ENCODE assay signal across 23 mouse cellular contexts in the genomic region with DNA sequence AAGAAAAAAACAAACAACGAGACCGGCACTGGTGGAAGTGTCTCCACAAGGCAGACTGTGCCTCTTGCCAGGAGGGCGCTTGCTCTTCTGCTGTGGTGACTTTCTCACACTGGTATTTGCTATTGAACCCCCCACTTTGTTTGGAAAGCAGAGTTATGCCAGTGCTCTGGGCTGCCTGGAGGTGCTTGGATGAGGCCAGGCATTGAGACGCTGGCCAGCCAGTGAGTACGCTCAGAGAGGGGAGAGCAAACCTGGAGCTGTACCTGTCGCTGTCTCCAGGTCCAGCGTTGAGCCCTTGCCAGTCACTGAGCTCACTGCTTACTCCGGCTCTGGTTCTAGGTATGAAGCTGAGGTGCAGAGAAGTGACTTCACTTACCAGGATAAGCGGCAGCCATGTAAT.
DNase-seq lines count a peak whose midpoint lies in the region; ATAC-seq and TF ChIP-seq lines count a peak whose summit lies in the region.
"Had no signal": no experiment of that assay in that cellular context is flagged by ENCODE, and none has a peak within 500 bp of the region (broad histone marks: within the 10 kb centered on the region; RNA-seq: fewer than 3 reads in every experiment).

No protein-coding gene starts in this region.

- H3K4me3 ChIP-seq in heart, adult 2 months = no peak overlapping the region
- H3K4me3 ChIP-seq in heart, embryonic 10.5 days = no peak overlapping the region
- H3K4me3 ChIP-seq in lung, embryonic 16.5 days (ENCODE audit: low read length) = no peak overlapping the region
- H3K4me3 ChIP-seq in limb, embryonic 15.5 days = no peak overlapping the region
- H3K4me3 ChIP-seq in stomach, postnatal 0 days (ENCODE audit: low read depth, low read length) = no peak overlapping the region
- H3K4me3 ChIP-seq in kidney, embryonic 14.5 days (ENCODE audit: low read length) = no peak overlapping the region
- H3K4me3 ChIP-seq: hindbrain, embryonic 15.5 days; liver, embryonic 15.5 days; midbrain, embryonic 13.5 days; neural tube, embryonic 12.5 days had no signal

- DNase-seq in heart, adult 2 months = no peak
- no peak for DNase-seq in heart, embryonic 10.5 days (ENCODE audit: low spot score)
- no peak for DNase-seq in lung, postnatal 14 days
- DNase-seq in stomach, postnatal 0 days (ENCODE audit: low spot score) = no peak
- DNase-seq in layer of hippocampus, adult 8-10 months (ENCODE audit: low spot score in 2 of 2) = no peak
- DNase-seq: adrenal gland, postnatal 14 days; cerebellum, adult 11 months; cerebellum, postnatal 14 days; gastrocnemius, postnatal 25 days; heart, postnatal 14 days; kidney, adult 8-10 months; kidney, postnatal 36 days; layer of hippocampus, adult 9-11 months had no signal

- H3K79me2 ChIP-seq in heart, adult 2 months (replicated peaks; ENCODE audit: control insufficient read depth, insufficient read depth, low read length) = peaks cover 9% of the 10 kb centered on the region

- TF ChIP-seq EP300 in heart, adult 2 months (IDR thresholded peaks at IDR 0.05; ENCODE audit: insufficient read depth, low read depth, low read length) = no peak
- no peak for TF ChIP-seq EP300 in stomach, postnatal 0 days (optimal IDR thresholded peaks at IDR 0.05)

- H3K4me1 ChIP-seq in heart, adult 2 months (ENCODE audit: control insufficient read depth, insufficient read depth, low read length) = peaks cover 44% of the 10 kb centered on the region
- peaks cover 81% of the 10 kb centered on the region for H3K4me1 ChIP-seq in heart, embryonic 10.5 days
- H3K4me1 ChIP-seq in lung, embryonic 16.5 days (replicated peaks; ENCODE audit: control insufficient read depth, insufficient read depth, low read length) = peaks cover 53% of the 10 kb centered on the region
- H3K4me1 ChIP-seq in limb, embryonic 15.5 days = peaks cover 89% of the 10 kb centered on the region
- H3K4me1 ChIP-seq in stomach, postnatal 0 days (replicated peaks; ENCODE audit: control insufficient read depth, insufficient read depth) = peaks cover 36% of the 10 kb centered on the region
- H3K4me1 ChIP-seq in kidney, embryonic 14.5 days (ENCODE audit: control insufficient read depth, insufficient read depth, low read length) = peaks cover 31% of the 10 kb centered on the region
- H3K4me1 ChIP-seq: liver, embryonic 15.5 days had no signal

- no peaks in the 10 kb centered on the region for H3K27me3 ChIP-seq in heart, adult 2 months (ENCODE audit: control insufficient read depth, insufficient read depth, low read length)
- no peaks in the 10 kb centered on the region for H3K27me3 ChIP-seq in heart, embryonic 10.5 days (ENCODE audit: insufficient read depth, poor library complexity, severe bottlenecking)
- H3K27me3 ChIP-seq in lung, embryonic 16.5 days (ENCODE audit: control insufficient read depth, insufficient read depth, low read depth, low read length) = no peaks in the 10 kb centered on the region
- H3K27me3 ChIP-seq in limb, embryonic 15.5 days = no peaks in the 10 kb centered on the region
- no peaks in the 10 kb centered on the region for H3K27me3 ChIP-seq in stomach, postnatal 0 days (ENCODE audit: control insufficient read depth, insufficient read depth, low read length)
- no peaks in the 10 kb centered on the region for H3K27me3 ChIP-seq in kidney, embryonic 14.5 days (ENCODE audit: control insufficient read depth, insufficient read depth, low read length)
- H3K27me3 ChIP-seq: hindbrain, embryonic 15.5 days; liver, embryonic 15.5 days; midbrain, embryonic 13.5 days; neural tube, embryonic 12.5 days had no signal

- 79% methylated on average over 9 of the region's 9 CpGs for WGBS in heart, adult 2 months
- 82% methylated on average over 9 of the region's 9 CpGs for WGBS in heart, embryonic 10.5 days
- 59% methylated on average over 9 of the region's 9 CpGs for WGBS in lung, embryonic 16.5 days
- WGBS in limb, embryonic 15.5 days = 66% methylated on average over 9 of the region's 9 CpGs
- WGBS in stomach, postnatal 0 days = 57% methylated on average over 9 of the region's 9 CpGs
- 90% methylated on average over 9 of the region's 9 CpGs for WGBS in kidney, embryonic 14.5 days

- no peak for TF ChIP-seq CTCF in heart, adult 2 months (IDR thresholded peaks at IDR 0.05)
- no peak for TF ChIP-seq CTCF in stomach, postnatal 0 days (IDR thresholded peaks at IDR 0.05; ENCODE audit: low read depth)

- H3K36me3 ChIP-seq in heart, adult 2 months (ENCODE audit: control insufficient read depth, insufficient read depth, low read length) = peaks cover 24% of the 10 kb centered on the region
- H3K36me3 ChIP-seq in heart, embryonic 10.5 days = peaks cover 45% of the 10 kb centered on the region
- no peaks in the 10 kb centered on the region for H3K36me3 ChIP-seq in lung, embryonic 16.5 days (ENCODE audit: control insufficient read depth, insufficient read depth, low read length)
- H3K36me3 ChIP-seq in limb, embryonic 15.5 days = no peaks in the 10 kb centered on the region
- H3K36me3 ChIP-seq in stomach, postnatal 0 days (ENCODE audit: control insufficient read depth, insufficient read depth, low read length) = no peaks in the 10 kb centered on the region
- peaks cover 2% of the 10 kb centered on the region; the same call in 1 of the 2 replicates for H3K36me3 ChIP-seq in kidney, embryonic 14.5 days (ENCODE audit: control insufficient read depth, insufficient read depth, low read length)
- H3K36me3 ChIP-seq: hindbrain, embryonic 15.5 days; liver, embryonic 15.5 days; neural tube, embryonic 12.5 days had no signal

- no peaks in the 10 kb centered on the region for H3K9me3 ChIP-seq in heart, embryonic 10.5 days
- H3K9me3 ChIP-seq in lung, embryonic 16.5 days (ENCODE audit: control insufficient read depth, low read length) = no peaks in the 10 kb centered on the region
- H3K9me3 ChIP-seq in limb, embryonic 15.5 days = no peaks in the 10 kb centered on the region
- no peaks in the 10 kb centered on the region for H3K9me3 ChIP-seq in stomach, postnatal 0 days (ENCODE audit: control insufficient read depth, low read length)
- no peaks in the 10 kb centered on the region for H3K9me3 ChIP-seq in kidney, embryonic 14.5 days (ENCODE audit: control insufficient read depth, low read length)
- H3K9me3 ChIP-seq: hindbrain, embryonic 15.5 days; liver, embryonic 15.5 days; midbrain, embryonic 13.5 days; neural tube, embryonic 12.5 days had no signal

- H3K4me2 ChIP-seq in lung, embryonic 16.5 days (ENCODE audit: low read depth, low read length) = no peak overlapping the region
- H3K4me2 ChIP-seq in limb, embryonic 15.5 days = no peak overlapping the region
- H3K4me2 ChIP-seq in stomach, postnatal 0 days (replicated peaks; ENCODE audit: low read depth) = no peak overlapping the region
- H3K4me2 ChIP-seq in kidney, embryonic 14.5 days (replicated peaks; ENCODE audit: low read depth, low read length) = no peak overlapping the region
- H3K4me2 ChIP-seq: heart, embryonic 11.5 days; hindbrain, embryonic 15.5 days; liver, embryonic 15.5 days; midbrain, embryonic 13.5 days; neural tube, embryonic 12.5 days had no signal

- H3K27ac ChIP-seq in heart, adult 2 months = peak overlapping the region; percentile 26; the same call in 1 of the 2 replicates
- no peak overlapping the region for H3K27ac ChIP-seq in heart, embryonic 10.5 days
- peak overlapping the region; percentile 68; the same call in 1 of the 2 replicates for H3K27ac ChIP-seq in lung, embryonic 16.5 days (ENCODE audit: low read length)
- peak overlapping the region; percentile 79 for H3K27ac ChIP-seq in limb, embryonic 15.5 days
- peak overlapping the region; percentile 58; the same call in 1 of the 2 replicates for H3K27ac ChIP-seq in stomach, postnatal 0 days (replicated peaks)
- no peak overlapping the region for H3K27ac ChIP-seq in kidney, embryonic 14.5 days (ENCODE audit: low read depth, low read length)
- H3K27ac ChIP-seq: hindbrain, embryonic 15.5 days; liver, embryonic 15.5 days; midbrain, embryonic 13.5 days; neural tube, embryonic 12.5 days had no signal

- no peak for TF ChIP-seq POLR2A in heart, adult 2 months (IDR thresholded peaks at IDR 0.05; ENCODE audit: insufficient read depth, low read depth, low read length)

- no peak overlapping the region for H3K9ac ChIP-seq in heart, adult 2 months (ENCODE audit: low read depth, low read length)
- H3K9ac ChIP-seq in lung, embryonic 16.5 days (ENCODE audit: low read length) = no peak overlapping the region; the same call in 1 of the 2 replicates
- H3K9ac ChIP-seq in limb, embryonic 15.5 days = no peak overlapping the region
- no peak overlapping the region for H3K9ac ChIP-seq in stomach, postnatal 0 days (ENCODE audit: low read length)
- no peak overlapping the region for H3K9ac ChIP-seq in kidney, embryonic 14.5 days (ENCODE audit: low read depth, low read length)
- H3K9ac ChIP-seq: hindbrain, embryonic 15.5 days; liver, embryonic 15.5 days; neural tube, embryonic 12.5 days had no signal

- peak; percentile 7; the same call in 1 of the 2 replicates for ATAC-seq in lung, embryonic 16.5 days (ENCODE audit: low read depth)
- no peak for ATAC-seq in limb, embryonic 15.5 days (ENCODE audit: insufficient number of reproducible peaks, low FRiP score, low TSS enrichment, low read depth)
- no peak for ATAC-seq in stomach, postnatal 0 days (ENCODE audit: low FRiP score, low TSS enrichment)
- no peak for ATAC-seq in kidney, embryonic 14.5 days (ENCODE audit: low FRiP score, low TSS enrichment)
- ATAC-seq: CD4-positive, CD25-positive, alpha-beta regulatory T cell, adult 4 months; forebrain, embryonic 14.5 days; midbrain, embryonic 13.5 days had no signal

- intact Hi-C loops in heart, adult 2 months (cut with DNase I) = no loop called here

Comparison
In these comparisons a context has a peak if more than half of its experiments do, and no peak if none do; other contexts are left out.
1. H3K27ac ChIP-seq: peak in heart, adult 2 months (single experiment), lung, embryonic 16.5 days (single experiment), limb, embryonic 15.5 days (single experiment) and stomach, postnatal 0 days (single experiment); none in heart, embryonic 10.5 days (single experiment) and kidney, embryonic 14.5 days (single experiment).